Mouse (Mus musculus) megakaryocyte progenitor cell, adult 5-6 weeks (primary cell): ENCODE data around the gene Napb. TPM values are rescaled to one million over a fixed set of nuclear protein-coding genes. Genes with fewer than 3 reads are reported as not detected.
"Not testable (repeated sequence)": the region's sequence is repeated elsewhere in the genome, so short reads cannot be mapped to it uniquely, and the experiment has no call there.

Experiments used
- ATAC-seq: replicated peaks from 2 replicates; pipeline ENCODE4 v1.8.0; 2016; ENCODE audit warnings: mild to moderate bottlenecking, moderate TSS enrichment, inconsistent platforms; ENCODE audit not compliant: poor library complexity
- total RNA-seq, 2 experiments: library from RNA; stranded (forward) in 1 of 2; stranded (reverse) in 1 of 2; fragments of 157-497, 149-512 nt in 1 of 2; fragments of 200-1000 nt in 1 of 2; gene quantifications; 2 replicates each; pipeline versions ENCODE4 v1.2.3 to v1.2.4; 2015 to 2017

The Napb gene
- total RNA-seq (2015), result 0.64 and 0.81 TPM in 2 replicates
- 0.37 and 0.84 TPM in 2 replicates for total RNA-seq (2017)

- peak; percentile 98 for ATAC-seq
Observed at GRCm38 (mm10) chr2:148732327-148733000, at the start of gene Napb. Gene Napb (minus strand): TSS chr2:148732467.

GRCm38 (mm10) chr2:148781709-148782108, 49.4 kb upstream of the Napb start, which contains the start of gene 8030411F24Rik:
Gene 8030411F24Rik (plus strand): TSS chr2:148782009.
- no peak for ATAC-seq

GRCm38 (mm10) chr2:148771397-148771796, 39.1 kb upstream of the Napb start, which contains the start of gene Cst11:
Gene Cst11 (minus strand): TSS chr2:148771497.
- not testable (repeated sequence) for ATAC-seq

GRCm38 (mm10) chr2:148763648-148764388, 31.6 kb upstream of the Napb start:
- ATAC-seq, result peak; percentile 92

GRCm38 (mm10) chr2:148754310-148754846, 22.1 kb upstream of the Napb start:
- 0 out of 2 replicates have a peak, but pooled peaks have one; percentile 10 for ATAC-seq

GRCm38 (mm10) chr2:148751893-148752813, 19.9 kb upstream of the Napb start:
- ATAC-seq, result peak; percentile 95

GRCm38 (mm10) chr2:148750058-148750457, 17.8 kb upstream of the Napb start, which contains the start of gene Cstl1:
Gene Cstl1 (plus strand): TSS chr2:148750358.
- no peak for ATAC-seq

- ATAC-seq, result no peak
Observed at GRCm38 (mm10) chr2:148743846-148744407, 11.7 kb upstream of the Napb start.

DNA sequence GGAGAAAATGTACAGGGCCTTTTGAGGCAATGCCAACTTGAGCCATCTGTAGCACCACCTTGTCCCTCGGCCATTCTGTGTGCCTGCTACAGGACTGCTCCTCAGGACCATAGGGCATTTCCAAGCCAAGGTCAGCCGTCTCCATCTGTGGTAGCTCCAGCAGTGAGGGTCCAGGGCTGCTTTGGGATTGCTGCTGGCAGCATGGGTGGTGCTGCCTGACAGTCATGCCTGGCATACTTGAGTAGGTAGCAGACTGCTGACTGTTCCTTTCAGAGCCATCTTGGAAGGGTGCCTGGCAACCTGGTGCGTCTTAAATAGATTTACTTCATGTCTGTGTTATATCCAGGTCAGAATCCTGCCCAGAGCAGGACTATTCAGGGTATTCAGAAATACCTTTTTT, 10.7 kb upstream of the Napb start:
- no peak for ATAC-seq

GRCm38 (mm10) chr2:148731614-148732326, 497 bp downstream of the Napb start:
- peak; percentile 33 for ATAC-seq

- ATAC-seq, result peak; percentile 63
Observed at GRCm38 (mm10) chr2:148719271-148719995, 12.8 kb downstream of the Napb start.

GRCm38 (mm10) chr2:148717072-148717471, 15.2 kb downstream of the Napb start:
- no peak for ATAC-seq

DNA sequence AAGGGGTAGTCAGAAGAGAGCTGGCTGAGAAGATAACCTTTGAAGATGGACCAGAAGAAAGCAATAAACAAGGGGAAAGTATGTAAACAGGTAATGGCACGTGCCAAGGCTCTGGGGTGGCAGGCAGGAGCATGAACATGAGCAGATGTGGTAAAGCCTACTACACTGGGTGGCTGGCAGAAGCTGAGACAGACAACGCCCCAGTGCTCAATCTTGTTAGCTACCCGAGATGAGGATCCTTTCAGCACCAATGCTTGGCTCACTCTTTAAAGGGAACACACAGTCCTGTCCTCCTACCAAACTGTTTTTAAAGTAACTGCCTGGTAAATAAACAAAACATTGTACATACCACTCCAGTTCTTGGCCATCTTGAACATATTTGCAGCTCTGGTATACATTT, 19.9 kb downstream of the Napb start:
- no peak for ATAC-seq

- no peak for ATAC-seq
Observed at GRCm38 (mm10) chr2:148707202-148707530, 25.1 kb downstream of the Napb start.

DNA sequence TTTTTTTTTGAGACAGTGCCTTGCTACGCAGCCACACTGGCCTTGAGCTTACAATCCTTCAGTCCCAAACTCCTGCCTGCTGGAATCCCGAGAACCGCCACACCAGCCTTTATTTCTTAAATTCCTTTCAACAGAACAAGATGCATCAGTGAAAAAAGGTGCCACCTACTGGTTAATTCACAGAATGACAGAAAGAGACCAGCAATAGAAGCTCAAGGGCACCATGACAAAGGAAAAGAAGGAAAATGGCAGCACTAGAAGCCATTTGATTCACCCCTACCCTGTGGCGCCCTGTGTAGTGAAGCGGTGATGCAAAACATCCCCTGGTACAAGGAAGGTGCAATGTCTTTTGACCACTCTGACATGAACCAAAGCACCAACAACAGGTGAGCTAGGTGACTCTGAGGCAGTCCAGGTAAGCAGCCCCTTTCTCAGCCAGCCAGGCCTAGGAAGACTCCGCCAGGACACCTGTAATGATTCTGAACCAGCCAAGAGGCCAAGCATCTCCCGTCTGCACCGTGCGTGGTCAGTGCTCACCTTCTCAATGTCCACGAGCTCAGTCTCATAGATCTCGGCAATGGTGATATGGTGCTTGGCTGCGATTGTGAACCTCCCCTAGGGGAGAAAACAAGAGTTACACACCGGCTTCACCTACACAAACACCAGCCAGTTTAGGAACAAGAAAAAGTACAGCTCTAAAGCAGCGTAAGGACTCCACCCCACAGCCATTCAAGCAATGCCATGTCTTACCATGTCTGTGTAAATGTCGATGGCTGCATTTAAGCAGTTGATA, 25.7 kb downstream of the Napb start:
- peak; percentile 89 for ATAC-seq

DNA sequence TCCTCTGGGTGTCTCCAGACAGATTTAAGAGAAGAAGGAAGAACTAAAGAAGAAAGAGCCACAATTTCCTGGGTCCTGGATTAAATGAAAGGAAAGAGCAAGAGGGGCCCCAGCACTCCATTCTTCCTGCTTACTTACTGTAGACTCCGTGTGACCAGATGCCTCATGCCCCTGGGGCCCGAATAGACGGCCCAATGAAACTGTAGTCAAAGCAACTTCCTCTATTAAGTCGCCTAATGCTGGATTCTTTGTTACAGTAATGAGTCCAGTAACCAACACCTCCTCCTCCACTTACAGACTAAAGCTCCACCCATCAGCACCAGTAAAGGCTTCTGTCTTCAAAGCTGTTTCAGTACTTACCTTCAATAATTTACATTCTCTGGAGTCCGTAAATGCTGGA, 33.7 kb downstream of the Napb start:
- peak; percentile 50 for ATAC-seq

- ATAC-seq, result no peak
Observed at GRCm38 (mm10) chr2:148690781-148691180, 41.5 kb downstream of the Napb start.

GRCm38 (mm10) chr2:148690291-148690690, 42.0 kb downstream of the Napb start:
- ATAC-seq, result no peak
